Mouse (Mus musculus) c-Kit-positive CD71-negative TER-119-negative erythroid progenitor cells, embryonic 14.5 days (primary cell): ENCODE results near the gene Rab6b.

Source experiments
- DNase-seq: peaks from one replicate; pipeline ENCODE4 v3.0.0-alpha.2; 2013; ENCODE audit warnings: low read depth

The Rab6b gene

DNA sequence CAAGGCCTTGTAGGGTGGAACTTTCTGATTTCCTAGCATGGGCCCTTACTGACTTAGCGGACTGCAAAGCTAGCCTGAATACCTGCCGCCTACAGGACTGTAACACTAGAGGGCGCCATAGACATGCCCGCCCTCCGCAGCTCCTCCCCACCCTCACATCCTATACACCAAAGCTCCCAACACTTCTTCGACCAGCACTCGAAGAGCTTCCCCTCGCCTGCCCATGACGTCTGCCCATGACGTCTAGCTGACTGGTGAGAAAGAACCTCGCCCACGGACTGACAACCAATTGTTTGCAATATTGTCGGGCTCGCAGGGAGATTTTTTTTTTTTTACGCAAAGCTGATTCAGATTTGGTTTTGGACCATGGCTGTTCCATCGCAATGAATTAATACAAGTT, 96.3 kb downstream of the Rab6b start:
- peak; percentile 83 for DNase-seq

DNA sequence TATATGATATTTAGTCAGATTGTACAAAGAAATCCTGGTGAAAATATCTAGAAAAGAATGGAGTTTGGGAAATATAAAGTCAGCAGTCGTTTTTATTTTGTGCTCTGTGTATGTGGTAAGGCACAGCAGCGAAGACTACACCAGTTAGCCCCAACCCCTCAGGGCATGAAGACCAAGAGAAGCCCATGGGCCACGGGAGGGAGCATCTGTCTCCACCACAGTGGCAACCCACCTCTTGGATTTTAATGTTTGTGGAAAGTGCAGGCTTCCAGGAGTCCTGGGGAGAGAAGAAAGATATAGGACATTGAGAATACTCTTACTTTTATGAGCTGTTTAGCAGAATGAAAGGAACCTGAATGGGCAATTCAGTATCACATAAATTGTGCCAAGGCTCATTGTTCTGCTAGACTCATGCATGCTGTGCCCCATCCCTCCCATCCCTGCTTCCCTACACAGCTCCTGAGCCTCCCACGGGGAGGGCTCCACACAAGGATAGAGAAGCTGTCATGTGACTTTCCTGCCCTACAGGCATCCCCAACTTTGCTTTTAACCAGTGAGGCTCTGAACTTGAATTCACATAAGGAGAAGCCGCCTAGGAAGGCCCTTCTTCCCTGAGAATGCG, 97.3 kb downstream of the Rab6b start:
- DNase-seq: no peak

GRCm38 (mm10) chr9:103212654-103213420, 101.2 kb downstream of the Rab6b start:
- DNase-seq: no peak

DNA sequence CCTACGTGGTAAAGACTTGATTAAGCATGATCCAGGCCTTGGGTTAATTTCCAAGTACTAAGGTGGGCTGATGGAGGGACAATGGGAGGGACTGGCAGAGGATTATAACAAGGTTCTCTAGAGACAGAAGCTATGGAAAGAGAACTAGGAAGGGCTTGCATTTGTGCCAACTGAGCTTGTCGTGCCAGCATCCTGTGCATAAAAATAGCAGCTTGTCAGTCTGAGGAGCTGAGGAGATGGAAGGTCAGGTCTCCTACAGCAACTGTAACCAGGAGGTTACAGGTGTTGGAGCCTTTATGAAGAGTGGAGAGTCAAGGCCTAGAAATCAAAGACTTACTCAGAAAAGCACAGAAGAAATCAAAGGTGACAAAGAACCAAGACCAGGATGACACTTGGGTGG, 102.0 kb downstream of the Rab6b start:
- no peak for DNase-seq

DNA sequence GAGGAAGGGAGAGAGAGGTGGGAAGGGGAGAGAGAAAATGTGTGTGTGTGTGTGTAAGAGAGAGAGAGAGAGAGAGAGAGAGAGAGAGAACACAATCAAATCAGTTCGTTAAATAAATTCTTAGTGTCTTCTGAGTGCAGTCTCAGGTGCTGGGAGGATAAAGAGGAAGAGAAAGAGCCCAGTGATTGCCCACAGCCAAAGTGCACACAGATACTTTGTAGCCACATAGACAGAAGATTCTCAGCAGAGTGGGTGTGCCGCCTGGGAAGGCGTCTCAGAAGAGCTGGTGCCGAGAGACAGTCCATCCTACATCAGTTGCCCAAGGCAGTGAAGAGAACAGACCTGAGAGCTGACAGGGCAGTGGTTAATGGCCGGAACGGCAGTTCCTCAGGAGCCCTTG, 102.7 kb downstream of the Rab6b start:
- DNase-seq: no peak

GRCm38 (mm10) chr9:103224721-103225120, 113.1 kb downstream of the Rab6b start:
- DNase-seq: no peak

GRCm38 (mm10) chr9:103225464-103225863, 113.9 kb downstream of the Rab6b start:
- DNase-seq: no peak

DNA sequence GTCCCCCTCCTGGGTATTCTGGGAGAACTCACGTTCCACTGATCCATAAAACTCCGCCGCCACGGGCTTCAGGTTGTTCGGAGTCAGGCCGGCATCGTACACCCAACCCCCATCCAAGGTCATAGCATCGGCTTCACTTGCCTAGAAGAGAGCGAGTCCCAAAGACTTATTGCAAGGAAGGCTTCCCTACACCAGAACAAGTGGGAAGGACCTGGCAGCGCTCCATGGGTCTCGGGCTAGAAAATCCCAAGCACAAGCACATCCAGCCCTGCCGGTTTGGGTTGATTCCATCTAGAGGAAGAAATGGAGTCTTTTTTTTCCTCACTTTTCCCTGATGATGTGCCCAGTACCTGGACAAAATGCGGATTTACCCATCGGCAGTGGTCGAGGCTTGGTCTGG, 115.2 kb downstream of the Rab6b start:
- DNase-seq: no peak

- DNase-seq: no peak
Measured at GRCm38 (mm10) chr9:103227760-103228159, 116.2 kb downstream of the Rab6b start.

GRCm38 (mm10) chr9:103228370-103229003, 116.9 kb downstream of the Rab6b start:
- DNase-seq: no peak

GRCm38 (mm10) chr9:103229037-103229867, 117.7 kb downstream of the Rab6b start:
- no peak for DNase-seq

DNA sequence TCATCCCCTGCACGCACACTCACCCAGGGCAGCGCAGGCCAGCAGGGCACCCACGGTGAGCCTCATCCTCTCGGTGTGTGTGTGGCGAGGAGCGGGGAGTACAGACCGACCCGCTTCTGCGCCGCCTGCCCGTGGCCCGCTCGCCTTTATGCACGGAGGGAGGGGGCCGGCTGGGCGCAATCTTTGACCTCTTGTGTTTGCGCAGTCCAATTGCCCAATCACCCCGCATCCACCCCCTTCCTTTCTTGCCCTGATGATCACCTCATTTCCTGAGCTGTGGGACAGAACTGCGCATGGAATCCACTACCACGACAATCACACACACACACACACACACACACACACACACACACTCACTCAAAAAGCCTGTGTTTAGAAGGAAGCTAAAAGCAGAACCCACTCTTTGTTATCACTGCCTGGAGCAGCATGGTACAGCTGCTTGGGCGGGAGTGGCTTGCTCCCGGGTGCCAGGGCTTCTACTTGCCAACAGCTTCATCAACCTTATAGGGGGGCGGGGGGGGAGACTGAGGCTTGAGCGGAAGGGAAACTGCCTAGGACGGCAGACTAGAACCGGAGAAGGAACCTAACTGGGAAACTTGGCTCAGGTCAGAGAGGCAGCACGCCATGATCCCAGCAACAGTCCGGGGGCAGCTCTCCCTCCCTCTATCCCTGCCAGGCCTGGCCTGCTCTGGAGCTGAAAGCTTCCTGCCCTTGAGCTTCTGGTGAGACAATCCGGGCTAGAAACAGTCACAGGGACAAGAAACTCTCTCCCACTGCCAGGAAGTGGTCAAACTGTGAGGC, 118.8 kb downstream of the Rab6b start, which contains the start of the genes Gm20425 and Trf:
Gene Gm20425, minus strand, starts transcription at position 157 of the 801 bp plus-strand sequence.
Gene Trf, minus strand, starts transcription at position 294 of the 801 bp plus-strand sequence.
- peak; percentile 28 for DNase-seq

DNA sequence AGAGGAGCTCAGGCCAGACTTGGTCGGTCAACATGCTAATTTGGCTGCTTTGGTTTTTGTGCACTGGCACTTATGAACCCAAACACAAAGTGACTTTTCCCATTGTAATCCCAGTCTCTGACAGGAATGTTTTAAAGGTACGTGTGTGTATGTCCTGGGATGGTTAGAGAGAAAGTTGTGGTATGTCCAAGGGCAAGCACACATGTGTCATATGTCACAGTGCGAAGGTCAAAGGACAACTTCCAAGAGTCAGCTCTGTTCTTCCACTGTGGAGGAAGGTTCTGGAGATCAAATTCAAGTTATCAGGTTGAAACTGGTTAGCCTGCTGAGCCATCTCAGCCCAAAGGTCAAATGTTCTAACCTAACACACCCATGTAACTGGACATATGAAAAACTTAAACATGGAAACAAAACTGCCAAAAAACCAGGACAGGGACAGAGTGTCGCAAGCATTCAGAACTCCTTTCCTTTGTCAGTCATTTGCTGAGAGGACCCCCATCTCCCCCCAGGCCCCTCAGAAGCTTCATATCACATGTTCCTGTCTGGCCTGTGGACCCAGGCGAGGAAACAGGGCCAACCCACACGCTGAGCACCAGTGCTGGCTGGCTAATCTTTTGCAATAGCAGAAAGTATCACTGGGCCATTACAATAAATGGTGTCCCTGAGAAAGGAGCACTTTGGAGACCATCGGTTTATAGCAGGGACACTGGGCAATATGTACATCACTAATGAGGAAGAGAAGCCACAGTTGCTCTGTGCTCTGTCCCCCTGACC, 120.8 kb downstream of the Rab6b start:
- DNase-seq: no peak

GRCm38 (mm10) chr9:103233006-103233395, 121.4 kb downstream of the Rab6b start:
- DNase-seq: no peak

- DNase-seq: no peak
Measured at GRCm38 (mm10) chr9:103234059-103234458, 122.5 kb downstream of the Rab6b start.

- DNase-seq: no peak
Measured at GRCm38 (mm10) chr9:103234565-103235165, 123.1 kb downstream of the Rab6b start.
